Mouse (Mus musculus) liver, embryonic 14.5 days (tissue): ENCODE measurements around the gene Ripor3.

Experiments used
- CTCF ChIP-seq: IDR thresholded peaks from 2 replicates; pipeline ENCODE4 v1.5.1; 2016; ENCODE audit warnings: antibody characterized with exemption, low read depth, control low read depth
- EP300 ChIP-seq: IDR thresholded peaks from 2 replicates; pipeline ENCODE4 v1.6.1; 2016; ENCODE audit warnings: antibody characterized with exemption, low read depth

DNA sequence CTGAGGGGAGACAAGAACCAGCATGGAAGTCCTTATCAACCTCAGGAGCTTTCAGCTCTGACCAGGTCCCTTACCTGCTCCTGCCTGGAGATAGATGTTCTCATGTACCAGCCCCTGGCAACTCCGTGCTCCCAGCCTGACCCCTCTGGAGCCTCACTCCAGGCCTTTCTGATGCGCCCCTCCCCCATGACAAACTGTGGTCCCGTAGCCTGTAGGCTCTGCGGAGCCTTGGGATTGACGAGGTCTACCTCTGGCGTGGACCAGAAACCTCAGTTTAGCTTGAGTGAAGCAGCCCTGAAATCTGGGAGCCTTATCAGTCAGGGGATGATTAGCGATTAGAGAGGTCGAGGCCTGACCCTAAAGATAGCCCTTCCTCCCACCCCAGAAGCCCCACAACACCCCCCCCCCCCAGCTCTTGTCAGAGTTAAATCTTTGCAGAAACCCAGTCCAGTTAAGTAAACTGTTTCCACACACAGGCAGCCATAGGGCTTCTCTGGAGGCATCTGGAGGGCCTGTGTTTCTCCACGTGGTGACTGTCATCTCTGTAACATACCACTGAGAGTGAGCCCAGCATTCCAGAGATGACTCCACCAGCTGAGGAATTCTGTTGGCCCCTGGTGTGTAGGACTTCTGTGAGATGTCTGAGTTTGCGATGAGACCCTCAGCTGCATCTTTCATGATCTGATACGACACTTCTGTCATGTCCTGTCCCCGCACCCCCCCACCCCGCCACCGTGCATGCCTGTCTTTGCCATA is 45.7 kb upstream of the Ripor3 start:
- no peak for TF ChIP-seq EP300
- TF ChIP-seq CTCF: no peak
